Mouse (Mus musculus) monocyte, adult 5-6 weeks (primary cell): ENCODE measurements around the gene Tdo2. TPM values are rescaled to one million over a fixed set of nuclear protein-coding genes. Genes with fewer than 3 reads are reported as not detected.

Source experiments
- ATAC-seq: fragments of 153-309, 156-312 bp; replicated peaks from 2 replicates; pipeline ENCODE4 v1.8.0; 2017; ENCODE audit warnings: mild to moderate bottlenecking; ENCODE audit not compliant: low TSS enrichment, insufficient number of reproducible peaks, severe bottlenecking, poor library complexity, low FRiP score
- total RNA-seq: library from RNA; stranded (forward); fragments of 200-1000, 200-491, 200-594 nt; gene quantifications from 3 replicates; pipeline ENCODE4 v1.2.3, GENCODE M21; 2017

Gene Tdo2
- total RNA-seq, result not detected in 3 replicates

DNA sequence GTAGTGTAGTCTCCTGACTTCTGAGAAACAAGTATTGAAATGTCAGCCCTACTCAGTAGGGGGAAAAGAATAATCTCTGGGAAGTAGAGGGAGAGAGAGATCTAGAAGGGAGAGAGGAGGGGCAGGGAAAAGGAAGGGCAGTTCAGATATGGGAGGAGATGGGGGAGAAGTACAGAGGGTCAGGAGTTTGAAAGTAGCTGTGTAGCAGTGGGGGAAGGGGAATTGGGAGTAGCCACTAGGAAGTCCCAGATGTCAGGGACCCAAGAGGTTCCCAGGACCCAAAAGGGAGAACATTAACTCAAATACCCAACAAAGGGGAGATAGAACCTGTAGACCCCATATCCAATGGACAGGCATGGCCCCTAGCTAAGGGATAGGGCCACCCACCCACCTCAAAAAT, at the start of gene Tdo2:
Tdo2 (minus strand) TSS at position 101 of the 400 bp plus-strand sequence.
- ATAC-seq, result no peak

DNA sequence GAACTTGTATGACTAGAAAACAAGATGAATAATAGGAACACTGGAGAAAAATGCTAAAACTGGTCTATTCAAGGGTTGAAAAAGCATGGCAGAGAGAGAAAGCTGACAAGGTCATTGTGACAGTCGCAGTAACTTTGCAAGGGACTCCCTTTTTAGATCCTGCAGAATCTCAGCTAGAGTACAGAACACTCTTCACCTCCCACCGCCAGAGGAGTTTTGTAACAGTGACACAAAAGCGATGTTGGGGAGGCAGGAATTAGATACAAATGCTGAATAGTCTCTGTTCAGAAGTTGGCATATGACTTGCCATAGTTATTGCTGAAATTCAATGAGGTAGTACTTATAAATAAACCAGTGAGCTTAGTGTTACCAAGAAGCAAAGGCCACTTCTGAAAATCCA, 47.1 kb upstream of the Tdo2 start:
- no peak for ATAC-seq

DNA sequence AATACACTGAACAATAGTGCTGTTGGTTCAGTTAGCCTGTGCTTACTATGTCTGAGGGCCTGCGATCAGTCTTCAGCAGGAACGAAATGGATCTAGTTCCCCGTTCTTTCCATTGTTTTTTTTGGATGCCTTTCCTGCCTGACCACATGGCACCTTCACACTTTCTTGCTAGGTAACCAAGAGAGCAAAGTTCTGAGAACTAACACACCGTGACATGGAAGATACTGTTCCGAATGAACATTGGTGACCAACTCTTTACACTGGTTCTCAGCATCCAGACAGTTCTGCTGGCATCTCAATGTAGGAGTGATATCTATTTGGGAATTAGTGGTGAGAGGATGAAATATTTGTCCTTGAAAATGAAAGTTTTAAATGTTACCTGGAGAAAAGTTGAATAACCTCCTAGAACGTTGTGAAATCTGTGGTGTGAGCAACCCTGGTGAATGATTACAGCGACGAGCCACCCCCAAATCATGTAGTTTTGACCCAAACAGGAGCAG, 46.5 kb upstream of the Tdo2 start:
- no peak for ATAC-seq

DNA sequence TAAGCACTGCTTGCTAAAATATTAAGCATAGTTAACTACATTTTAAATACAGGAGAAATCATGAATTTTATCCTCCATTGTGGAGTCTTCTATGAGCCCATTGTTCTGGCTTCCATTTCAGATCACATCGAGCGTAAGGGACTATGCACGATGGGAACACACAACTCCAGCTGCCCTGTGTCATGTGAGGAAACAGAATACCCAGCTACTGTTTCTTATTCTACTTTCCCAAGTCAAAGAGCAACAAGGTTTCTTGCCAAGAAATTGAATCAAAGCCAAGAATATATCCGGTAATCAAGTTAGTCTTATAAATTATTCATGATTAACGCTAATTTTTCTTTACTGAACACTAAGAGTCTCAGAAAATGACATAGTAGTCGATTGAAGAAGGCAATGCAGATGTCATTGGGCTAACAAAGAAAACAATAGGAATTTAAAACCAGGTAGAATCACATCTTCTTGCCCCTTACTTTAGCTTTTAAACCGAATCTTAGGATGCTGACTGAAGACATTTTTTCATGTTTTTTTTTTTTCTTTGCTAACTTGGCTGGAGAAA, 38.2 kb upstream of the Tdo2 start:
- ATAC-seq, result no peak

DNA sequence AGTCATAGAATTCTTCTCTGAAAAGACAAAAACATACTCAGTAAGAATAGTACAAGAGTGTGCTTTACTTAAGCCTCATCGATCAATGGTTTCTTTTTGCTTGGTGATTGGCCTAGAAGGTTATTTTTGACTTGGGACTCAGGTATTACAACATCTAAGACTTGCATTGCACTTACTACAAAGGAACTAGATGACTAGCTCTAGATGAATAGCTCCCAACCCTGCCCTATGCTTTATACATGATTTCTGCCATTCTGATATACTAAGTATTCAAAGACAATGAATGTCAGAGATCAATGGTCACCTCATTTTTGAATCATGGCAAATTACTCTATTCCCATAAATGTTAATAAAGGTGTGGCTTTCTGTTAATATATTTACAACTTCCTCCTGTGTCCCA, 31.0 kb upstream of the Tdo2 start:
- no peak for ATAC-seq

DNA sequence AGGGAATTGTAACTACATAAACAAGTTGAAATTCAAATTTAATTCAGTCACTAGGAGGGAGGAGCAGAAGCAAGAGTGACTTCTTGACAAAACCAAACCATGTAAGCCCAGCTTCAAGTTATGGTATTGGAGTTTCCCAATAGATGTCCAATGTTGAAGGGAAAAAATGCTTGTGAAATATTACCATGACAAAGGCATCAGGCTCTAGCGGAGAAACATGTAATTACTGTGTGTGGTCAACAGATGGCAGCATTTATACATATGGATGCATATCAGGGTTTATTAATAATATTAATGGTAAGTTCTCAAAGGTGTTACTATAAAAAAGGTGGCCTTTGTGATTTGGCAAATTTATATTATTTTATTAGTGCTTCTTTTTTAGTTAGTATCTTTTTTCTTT, 20.0 kb upstream of the Tdo2 start:
- no peak; the same call in 1 of the 2 replicates for ATAC-seq

DNA sequence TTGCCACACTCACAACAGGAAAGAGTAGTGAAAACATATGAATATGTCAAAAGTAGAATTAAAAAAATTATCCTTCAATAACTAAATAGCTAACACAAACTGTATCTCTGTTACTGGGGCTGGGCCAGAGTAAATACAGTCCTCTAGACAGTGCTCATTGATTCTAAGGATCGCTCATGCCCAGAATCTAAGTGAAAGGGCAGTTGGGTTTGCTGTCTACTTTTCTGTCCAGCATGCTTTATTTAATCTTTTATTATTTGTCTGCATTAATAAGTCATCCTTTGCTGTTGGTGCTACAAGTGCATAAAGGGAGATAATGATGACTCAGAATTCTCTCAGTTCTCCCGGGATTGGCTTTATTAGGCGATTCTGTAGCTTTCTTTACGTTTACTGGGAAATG, 19.4 kb upstream of the Tdo2 start:
- ATAC-seq, result no peak

DNA sequence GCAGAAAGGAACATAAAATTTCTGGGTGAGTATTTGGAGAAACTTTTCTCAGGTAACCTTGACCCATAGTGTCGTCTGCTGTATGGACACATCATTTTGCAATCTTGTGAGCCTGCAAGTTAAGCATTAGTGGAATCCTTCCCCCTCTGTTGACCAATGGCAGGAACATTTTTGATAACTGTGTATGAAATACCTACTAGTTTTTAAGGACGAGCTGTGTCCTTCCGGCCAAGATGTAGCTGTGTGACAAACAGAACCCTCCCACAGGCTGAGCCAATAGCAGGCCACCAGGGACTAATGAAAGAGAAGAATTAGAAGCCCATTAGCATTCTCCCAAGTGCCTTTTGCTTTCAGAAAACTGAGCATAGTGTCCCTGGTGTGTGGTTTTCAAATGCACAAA, 14.5 kb upstream of the Tdo2 start:
- ATAC-seq, result no peak

DNA sequence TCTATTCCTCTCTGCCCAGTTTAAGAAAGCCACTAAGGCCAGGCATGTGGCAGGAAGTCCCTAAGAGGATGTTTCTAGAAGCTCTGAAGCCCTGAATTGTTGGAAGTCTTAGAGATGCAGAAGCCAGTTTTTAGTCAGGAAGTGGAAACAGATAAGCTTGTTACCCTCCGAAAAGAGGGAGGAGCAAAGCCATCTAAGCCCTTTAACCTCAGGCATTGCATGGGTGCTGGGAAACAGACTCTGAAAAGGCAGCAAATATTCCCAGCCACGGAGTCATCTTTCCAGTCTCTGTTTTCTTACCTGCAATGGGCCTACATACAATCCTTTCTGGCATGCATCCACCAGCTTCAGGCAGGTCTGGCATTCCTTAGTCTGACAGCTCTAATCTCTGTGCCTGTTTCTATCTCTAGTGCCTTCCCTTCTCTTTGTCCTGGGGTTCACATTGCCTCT, 13.7 kb upstream of the Tdo2 start:
- no peak for ATAC-seq

DNA sequence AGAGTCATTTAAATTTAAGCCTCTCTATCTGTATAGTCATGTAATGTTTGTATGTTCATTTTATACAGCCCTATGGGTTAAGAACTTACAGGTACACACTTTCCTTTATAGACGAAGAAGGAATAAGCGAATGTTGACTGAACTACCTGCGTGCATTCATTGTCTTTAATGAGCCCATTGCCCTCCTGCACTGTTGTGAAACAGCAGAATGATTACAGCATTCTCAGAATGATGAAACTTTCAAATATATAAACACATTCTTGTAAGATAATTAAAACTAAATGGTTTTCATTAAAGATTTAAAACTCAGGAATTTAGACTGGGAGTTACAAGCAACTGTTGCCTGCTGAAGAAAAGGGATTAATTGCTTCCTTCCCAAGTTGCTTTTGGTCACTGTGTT, 11.6 kb upstream of the Tdo2 start:
- ATAC-seq, result no peak

DNA sequence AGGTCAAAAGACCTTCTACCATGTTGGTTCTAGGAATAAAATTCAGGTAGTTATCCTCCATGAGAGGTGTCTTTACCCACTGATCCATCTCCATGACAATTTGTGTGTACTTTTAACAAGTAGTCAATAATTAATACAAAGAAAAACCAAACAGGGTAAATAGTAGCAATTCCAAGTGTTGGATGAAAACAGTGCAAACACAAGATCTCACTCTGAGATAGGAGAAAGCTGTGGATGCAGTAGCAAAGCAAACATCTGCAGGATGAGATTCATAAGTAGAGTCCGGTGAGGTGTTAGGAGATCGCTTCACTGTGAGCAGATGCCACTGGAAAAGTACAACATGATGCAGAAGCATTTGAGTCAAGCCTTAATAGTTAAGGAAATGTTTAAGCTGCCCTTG, 10.1 kb upstream of the Tdo2 start:
- no peak for ATAC-seq

DNA sequence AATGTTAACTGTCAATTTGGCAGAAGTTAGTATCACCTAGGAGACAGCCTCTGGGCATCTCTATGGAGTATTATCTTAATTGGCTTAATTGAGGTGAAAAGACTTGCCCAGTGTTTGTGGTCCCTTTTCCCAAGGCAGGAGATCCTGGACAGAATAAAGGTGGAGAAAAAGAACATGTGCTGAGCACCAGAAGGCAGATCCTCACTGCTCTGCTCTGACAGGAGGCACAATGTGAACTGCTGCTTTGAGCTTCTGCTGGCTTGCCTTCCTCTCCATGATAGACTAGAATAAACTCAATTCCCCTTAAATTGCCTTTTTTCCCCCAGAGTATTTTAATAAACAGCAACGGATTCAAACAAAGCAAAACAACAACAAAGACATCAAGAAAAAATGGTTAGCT, 9.1 kb upstream of the Tdo2 start:
- ATAC-seq, result no peak

DNA sequence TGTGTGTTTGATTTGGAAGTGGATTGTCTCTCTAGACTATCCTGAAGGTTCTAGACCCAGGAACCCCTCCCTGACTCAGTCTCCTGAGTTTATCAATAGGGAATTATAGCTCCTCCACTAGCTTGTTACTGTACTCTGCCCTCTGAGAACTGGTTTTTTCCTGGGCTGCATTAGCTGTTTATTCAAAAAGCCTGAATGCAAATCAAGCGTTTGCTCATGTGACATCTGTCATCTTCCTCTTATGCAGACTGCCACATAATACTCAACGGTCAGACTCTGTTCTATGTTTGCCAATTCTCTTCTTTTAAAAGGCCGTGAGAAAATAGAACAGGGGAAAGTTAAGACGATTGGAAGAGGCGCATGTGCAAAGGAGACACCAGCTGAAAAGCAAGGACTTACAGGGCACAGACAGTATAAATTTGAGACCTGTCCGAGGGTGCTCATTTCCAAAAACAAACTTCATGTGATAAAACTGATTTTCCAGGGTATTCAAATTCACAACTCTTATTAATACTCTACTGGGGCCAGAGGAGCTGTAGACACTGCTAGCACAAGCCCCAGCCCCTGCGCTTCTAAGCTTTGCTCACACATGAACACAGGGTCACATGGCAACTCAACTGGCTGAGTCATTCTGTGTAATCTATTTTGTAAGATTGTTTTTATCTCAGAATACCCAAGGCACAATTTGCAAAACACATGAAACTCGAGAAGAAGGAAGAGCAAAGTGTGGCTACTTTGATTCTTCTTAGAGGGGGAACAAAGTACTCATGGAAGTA, 7.3 kb upstream of the Tdo2 start:
- ATAC-seq, result no peak

DNA sequence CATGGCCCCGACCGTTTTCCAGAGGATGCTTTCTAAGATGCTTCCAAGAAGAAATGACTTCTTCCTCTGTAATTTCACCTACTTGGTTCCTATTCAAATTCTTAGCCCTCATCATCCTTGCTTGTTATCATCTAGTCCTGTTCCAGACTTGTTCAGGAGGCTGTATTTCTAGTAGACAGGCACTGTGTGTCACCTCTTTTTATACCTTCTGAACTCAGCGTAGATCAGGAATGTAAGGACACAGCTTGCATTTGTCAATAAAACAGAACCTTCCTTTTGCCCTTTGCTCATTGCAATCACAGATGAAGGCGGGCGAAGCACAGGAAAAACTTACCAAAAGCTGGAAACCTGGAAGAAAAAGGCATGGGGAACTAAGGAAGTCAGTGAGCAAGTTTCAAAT, 6.0 kb upstream of the Tdo2 start, which contains the start of gene Asic5:
Asic5 (plus strand) TSS at position 301 of the 400 bp plus-strand sequence.
- ATAC-seq, result no peak

DNA sequence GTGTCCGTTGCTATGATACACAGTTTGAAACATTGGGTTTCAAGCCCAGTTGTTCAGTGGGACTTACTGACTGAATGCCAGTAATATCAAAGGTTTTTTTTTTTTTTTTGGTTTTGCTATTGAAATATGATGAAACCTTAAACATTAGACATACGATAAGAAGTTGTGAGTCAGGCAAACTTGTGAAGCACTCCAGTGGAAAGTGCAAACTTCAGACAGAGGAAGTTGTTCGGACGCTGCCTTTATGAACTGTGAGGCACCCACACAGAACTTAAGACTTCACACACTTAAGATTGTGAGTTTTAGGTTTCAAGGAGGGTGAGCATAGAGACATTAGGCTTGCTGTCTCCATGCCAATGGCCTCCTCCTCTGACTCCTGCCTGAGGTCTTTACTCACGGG, 5.6 kb upstream of the Tdo2 start:
- no peak for ATAC-seq

DNA sequence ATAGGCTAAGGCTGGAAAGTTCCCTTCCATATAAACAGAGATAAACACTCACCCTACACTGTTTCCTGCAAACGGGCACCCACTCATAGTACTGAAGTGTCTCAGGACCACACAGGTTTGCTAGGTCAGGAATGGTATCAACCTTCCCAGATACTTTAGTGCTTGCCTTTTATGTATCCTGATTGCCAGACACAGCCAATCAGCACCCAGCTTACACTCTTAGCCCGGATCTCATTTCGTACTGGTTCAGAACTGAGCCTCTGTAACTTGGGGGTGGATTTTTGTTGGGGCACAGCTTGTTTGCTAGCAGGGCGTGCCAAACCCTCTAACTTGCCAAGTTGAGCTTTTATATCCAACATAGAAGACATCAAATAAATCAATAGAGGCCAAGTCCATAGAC, 395 bp downstream of the Tdo2 start:
- ATAC-seq, result no peak

DNA sequence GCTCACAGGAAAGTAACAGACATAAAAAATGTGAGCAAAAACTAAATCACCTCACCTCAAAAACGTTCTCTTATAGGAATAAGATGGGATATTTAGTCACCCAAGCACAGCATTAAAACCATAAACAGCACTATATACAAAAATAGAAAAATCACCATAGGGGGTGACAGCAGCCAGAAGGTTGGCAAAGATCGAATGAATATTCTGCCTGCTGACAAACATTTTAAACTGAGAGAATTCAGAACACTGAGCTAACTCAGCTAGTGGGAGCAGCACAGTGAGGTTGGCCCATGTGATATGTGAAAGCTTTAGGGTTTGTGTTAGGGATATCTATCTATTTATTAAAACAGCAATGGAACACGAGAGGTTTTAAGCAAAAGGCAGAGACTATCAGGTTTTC, 11.4 kb downstream of the Tdo2 start:
- ATAC-seq, result no peak

DNA sequence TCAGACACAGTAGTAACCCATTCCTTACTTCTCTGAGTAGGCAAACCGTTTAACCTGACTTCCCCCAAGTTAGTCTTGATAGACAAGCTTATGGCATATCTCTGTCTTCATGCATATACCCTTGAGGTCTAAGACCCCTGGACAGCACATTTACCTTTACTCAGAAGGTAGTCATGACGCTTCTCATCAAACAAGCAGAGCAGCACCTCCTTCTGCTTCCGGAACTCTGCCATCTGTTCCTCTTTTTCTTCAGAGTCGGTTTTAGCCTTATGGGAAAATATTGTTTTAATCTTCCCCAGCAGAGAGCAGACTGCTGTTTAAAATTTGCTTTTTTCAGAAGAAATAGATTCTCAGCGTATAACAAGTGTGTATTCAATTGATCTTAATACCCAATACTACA, 12.2 kb downstream of the Tdo2 start:
- no peak for ATAC-seq

DNA sequence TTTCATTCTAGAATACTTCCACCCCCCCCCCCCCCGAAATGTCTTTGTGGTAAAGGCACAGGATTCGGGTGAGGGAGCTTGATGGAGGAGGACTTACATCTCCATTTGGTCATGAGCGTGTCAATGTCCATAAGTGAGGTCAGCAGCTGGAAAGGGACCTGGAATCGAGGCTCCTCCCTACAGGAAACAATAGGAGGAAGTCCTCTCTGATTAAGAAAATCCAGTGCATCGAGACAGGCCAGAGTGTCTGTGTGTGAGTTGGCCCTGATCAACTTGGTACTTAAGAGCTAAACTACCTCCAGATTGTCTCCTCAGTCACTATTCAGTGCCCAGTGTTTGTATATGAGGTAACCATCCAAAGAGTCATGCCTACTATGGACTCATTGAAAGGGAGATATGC, 14.7 kb downstream of the Tdo2 start:
- no peak for ATAC-seq

DNA sequence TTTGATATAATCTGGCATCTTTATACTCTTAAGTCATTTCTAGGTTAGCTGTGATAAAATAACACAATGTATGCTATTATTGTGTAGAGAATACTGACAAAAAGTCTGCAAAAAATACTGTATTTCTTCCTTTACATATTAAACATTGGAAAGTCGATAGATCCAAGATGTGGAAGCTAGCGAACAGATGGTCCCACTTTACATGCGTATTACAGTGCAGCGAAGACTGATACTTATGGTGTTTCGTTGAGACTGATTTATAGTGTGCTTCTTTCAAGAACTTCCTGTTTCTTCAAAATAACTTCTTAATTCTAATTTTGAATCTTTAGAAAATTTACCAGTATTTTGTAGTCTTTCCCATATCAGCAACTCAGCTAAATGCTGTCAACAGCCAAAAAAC, 18.5 kb downstream of the Tdo2 start:
- ATAC-seq, result no peak
